Mouse (Mus musculus): ENCODE measurements around the gene 1110032F04Rik. TPM values are rescaled to one million over a fixed set of nuclear protein-coding genes. Genes with fewer than 3 reads are reported as not detected.

Gene 1110032F04Rik
- polyA plus RNA-seq, 1 experiment from 2014 or later = 0.42 TPM

Other genes starting within 250 kb of the 1110032F04Rik start
- gene Il12a, start 178.9 kb upstream of the 1110032F04Rik start, polyA plus RNA-seq (2015; fragmentation: Nextera tagmentation; extraction: Ambion mirVana) = 0.14 and 0.28 TPM in 2 replicates
- 11.1 and 12.1 TPM in 2 replicates for gene Ift80, start 135.0 kb downstream of the 1110032F04Rik start, polyA plus RNA-seq (2015; fragmentation: Nextera tagmentation; extraction: Ambion mirVana)
- 158 and 168 TPM in 2 replicates for gene Smc4, start 135.2 kb downstream of the 1110032F04Rik start, polyA plus RNA-seq (2015; fragmentation: Nextera tagmentation; extraction: Ambion mirVana)
- 86.4 and 89.9 TPM in 2 replicates for gene Trim59, start 175.2 kb downstream of the 1110032F04Rik start, polyA plus RNA-seq (2015; fragmentation: Nextera tagmentation; extraction: Ambion mirVana)